Mouse (Mus musculus): ENCODE results near the gene Prkd2. TPM values are rescaled to one million over a fixed set of nuclear protein-coding genes. Genes with fewer than 3 reads are reported as not detected.

The Prkd2 gene
- polyA plus RNA-seq, 1 experiment from 2014 or later, result 11.1 TPM

GRCm38 (mm10) chr7:16904120-16904675 is 61.5 kb downstream of the Prkd2 start:
- ATAC-seq (ENCODE audit: insufficient read depth, low FRiP score), result no peak
- no peak overlapping the region for H3K4me2 ChIP-seq (ENCODE audit: low read depth, low read length)
- H3K27ac ChIP-seq (ENCODE audit: low read length), result no peak overlapping the region
- H3K9ac ChIP-seq (ENCODE audit: low read length), result 0 out of 2 replicates have a peak overlapping the region, but pooled peaks have one; percentile 7
- peaks cover 34% of the 10 kb centered on the region for H3K4me1 ChIP-seq (ENCODE audit: control insufficient read depth, insufficient read depth, low read length)
- WGBS, result 40% methylated on average over 8 of the region's 10 CpGs
- H3K9me3 ChIP-seq (replicated peaks; ENCODE audit: control insufficient read depth, low read length), result no peaks in the 10 kb centered on the region
- no peaks in the 10 kb centered on the region for H3K27me3 ChIP-seq (ENCODE audit: control insufficient read depth, insufficient read depth, low read length)
- H3K36me3 ChIP-seq (ENCODE audit: control insufficient read depth, insufficient read depth, low read length), result no peaks in the 10 kb centered on the region
- H3K4me3 ChIP-seq (replicated peaks; ENCODE audit: low read length), result no peak overlapping the region

- H3K4me2 ChIP-seq (ENCODE audit: low read depth, low read length), result no peak overlapping the region
- H3K36me3 ChIP-seq (ENCODE audit: control insufficient read depth, insufficient read depth, low read length), result no peaks in the 10 kb centered on the region
- H3K27me3 ChIP-seq (ENCODE audit: control insufficient read depth, insufficient read depth, low read length), result no peaks in the 10 kb centered on the region
- no peaks in the 10 kb centered on the region for H3K9me3 ChIP-seq (replicated peaks; ENCODE audit: control insufficient read depth, low read length)
- peak overlapping the region; percentile 26 for H3K27ac ChIP-seq (ENCODE audit: low read length)
- peaks cover 44% of the 10 kb centered on the region for H3K4me1 ChIP-seq (ENCODE audit: control insufficient read depth, insufficient read depth, low read length)
- H3K4me3 ChIP-seq (replicated peaks; ENCODE audit: low read length), result no peak overlapping the region
- ATAC-seq (ENCODE audit: insufficient read depth, low FRiP score), result peak; percentile 40; the same call in 1 of the 2 replicates
- WGBS, result 44% methylated on average over 9 of the region's 9 CpGs
- H3K9ac ChIP-seq (ENCODE audit: low read length), result no peak overlapping the region
Observed at GRCm38 (mm10) chr7:16905491-16906021, 62.9 kb downstream of the Prkd2 start.

GRCm38 (mm10) chr7:16906281-16906680 is 63.6 kb downstream of the Prkd2 start, which contains the start of gene Ptgir:
Gene Ptgir (plus strand): TSS chr7:16906490.
- Histone ChIP-seq H3K36me3 (ENCODE audit: control insufficient read depth, insufficient read depth, low read length) (no peaks in the 10 kb centered on the region), H3K4me1 (ENCODE audit: control insufficient read depth, insufficient read depth, low read length) (peaks cover 44% of the 10 kb centered on the region), H3K27ac (ENCODE audit: low read length) (peak within 1 kb of the TSS; percentile 26), H3K9ac (ENCODE audit: low read length) (peak within 1 kb of the TSS; percentile 17; the same call in 1 of the 2 replicates), H3K27me3 (ENCODE audit: control insufficient read depth, insufficient read depth, low read length) (no peaks in the 10 kb centered on the region), H3K4me3 (replicated peaks; ENCODE audit: low read length) (no peak within 1 kb of the TSS), H3K4me2 (ENCODE audit: low read depth, low read length) (0 out of 2 replicates have a peak within 1 kb of the TSS, but pooled peaks have one; percentile 23), H3K9me3 (replicated peaks; ENCODE audit: control insufficient read depth, low read length) (no peaks in the 10 kb centered on the region)
- peak; percentile 16; the same call in 1 of the 2 replicates for ATAC-seq (ENCODE audit: insufficient read depth, low FRiP score)
- WGBS, result 12% methylated on average over 6 of the region's 6 CpGs

GRCm38 (mm10) chr7:16906889-16907559 is 64.3 kb downstream of the Prkd2 start:
- 91% methylated on average over 41 of the region's 41 CpGs for WGBS
- Histone ChIP-seq H3K27ac (ENCODE audit: low read length) (no peak overlapping the region), H3K4me1 (ENCODE audit: control insufficient read depth, insufficient read depth, low read length) (peaks cover 41% of the 10 kb centered on the region), H3K27me3 (ENCODE audit: control insufficient read depth, insufficient read depth, low read length) (no peaks in the 10 kb centered on the region), H3K36me3 (ENCODE audit: control insufficient read depth, insufficient read depth, low read length) (no peaks in the 10 kb centered on the region), H3K9me3 (replicated peaks; ENCODE audit: control insufficient read depth, low read length) (no peaks in the 10 kb centered on the region), H3K4me2 (ENCODE audit: low read depth, low read length) (0 out of 2 replicates have a peak overlapping the region, but pooled peaks have one; percentile 23), H3K4me3 (replicated peaks; ENCODE audit: low read length) (no peak overlapping the region), H3K9ac (ENCODE audit: low read length) (peak overlapping the region; percentile 17; the same call in 1 of the 2 replicates)
- no peak for ATAC-seq (ENCODE audit: insufficient read depth, low FRiP score)

- H3K4me3 ChIP-seq (replicated peaks; ENCODE audit: low read length), result 0 out of 2 replicates have a peak overlapping the region, but pooled peaks have one; percentile 0
- no peaks in the 10 kb centered on the region for H3K27me3 ChIP-seq (ENCODE audit: control insufficient read depth, insufficient read depth, low read length)
- peak overlapping the region; percentile 56; the same call in 1 of the 2 replicates for H3K9ac ChIP-seq (ENCODE audit: low read length)
- 58% methylated on average over 7 of the region's 7 CpGs for WGBS
- peak overlapping the region; percentile 23 for H3K4me2 ChIP-seq (ENCODE audit: low read depth, low read length)
- H3K27ac ChIP-seq (ENCODE audit: low read length), result no peak overlapping the region
- ATAC-seq (ENCODE audit: insufficient read depth, low FRiP score), result no peak
- H3K9me3 ChIP-seq (replicated peaks; ENCODE audit: control insufficient read depth, low read length), result no peaks in the 10 kb centered on the region
- H3K36me3 ChIP-seq (ENCODE audit: control insufficient read depth, insufficient read depth, low read length), result no peaks in the 10 kb centered on the region
- peaks cover 45% of the 10 kb centered on the region for H3K4me1 ChIP-seq (ENCODE audit: control insufficient read depth, insufficient read depth, low read length)
Observed at GRCm38 (mm10) chr7:16907842-16908241, 65.1 kb downstream of the Prkd2 start.

- peak overlapping the region; percentile 56 for H3K9ac ChIP-seq (ENCODE audit: low read length)
- H3K4me1 ChIP-seq (ENCODE audit: control insufficient read depth, insufficient read depth, low read length), result peaks cover 45% of the 10 kb centered on the region
- H3K4me3 ChIP-seq (replicated peaks; ENCODE audit: low read length), result 0 out of 2 replicates have a peak overlapping the region, but pooled peaks have one; percentile 0
- H3K9me3 ChIP-seq (replicated peaks; ENCODE audit: control insufficient read depth, low read length), result no peaks in the 10 kb centered on the region
- ATAC-seq (ENCODE audit: insufficient read depth, low FRiP score), result no peak
- H3K27me3 ChIP-seq (ENCODE audit: control insufficient read depth, insufficient read depth, low read length), result no peaks in the 10 kb centered on the region
- 33% methylated on average over 11 of the region's 11 CpGs for WGBS
- H3K4me2 ChIP-seq (ENCODE audit: low read depth, low read length), result peak overlapping the region; percentile 23
- H3K36me3 ChIP-seq (ENCODE audit: control insufficient read depth, insufficient read depth, low read length), result no peaks in the 10 kb centered on the region
- 0 out of 2 replicates have a peak overlapping the region, but pooled peaks have one; percentile 24 for H3K27ac ChIP-seq (ENCODE audit: low read length)
Observed at GRCm38 (mm10) chr7:16908367-16908766, 65.7 kb downstream of the Prkd2 start.

GRCm38 (mm10) chr7:16908859-16909258 is 66.2 kb downstream of the Prkd2 start:
- H3K4me2 ChIP-seq (ENCODE audit: low read depth, low read length), result peak overlapping the region; percentile 23
- peak overlapping the region; percentile 56 for H3K9ac ChIP-seq (ENCODE audit: low read length)
- H3K36me3 ChIP-seq (ENCODE audit: control insufficient read depth, insufficient read depth, low read length), result no peaks in the 10 kb centered on the region
- H3K27me3 ChIP-seq (ENCODE audit: control insufficient read depth, insufficient read depth, low read length), result no peaks in the 10 kb centered on the region
- H3K9me3 ChIP-seq (replicated peaks; ENCODE audit: control insufficient read depth, low read length), result no peaks in the 10 kb centered on the region
- 0 out of 2 replicates have a peak overlapping the region, but pooled peaks have one; percentile 1 for H3K4me3 ChIP-seq (replicated peaks; ENCODE audit: low read length)
- ATAC-seq (ENCODE audit: insufficient read depth, low FRiP score), result no peak
- H3K4me1 ChIP-seq (ENCODE audit: control insufficient read depth, insufficient read depth, low read length), result peaks cover 45% of the 10 kb centered on the region
- peak overlapping the region; percentile 24; the same call in 1 of the 2 replicates for H3K27ac ChIP-seq (ENCODE audit: low read length)
- 58% methylated on average over 11 of the region's 11 CpGs for WGBS

- Histone ChIP-seq H3K9ac (ENCODE audit: low read length) (peak overlapping the region; percentile 56), H3K27me3 (ENCODE audit: control insufficient read depth, insufficient read depth, low read length) (no peaks in the 10 kb centered on the region), H3K36me3 (ENCODE audit: control insufficient read depth, insufficient read depth, low read length) (no peaks in the 10 kb centered on the region), H3K4me1 (ENCODE audit: control insufficient read depth, insufficient read depth, low read length) (peaks cover 40% of the 10 kb centered on the region), H3K4me2 (ENCODE audit: low read depth, low read length) (no peak overlapping the region), H3K27ac (ENCODE audit: low read length) (peak overlapping the region; percentile 24; the same call in 1 of the 2 replicates), H3K4me3 (replicated peaks; ENCODE audit: low read length) (no peak overlapping the region), H3K9me3 (replicated peaks; ENCODE audit: control insufficient read depth, low read length) (no peaks in the 10 kb centered on the region)
- 35% methylated on average over 10 of the region's 10 CpGs for WGBS
- ATAC-seq (ENCODE audit: insufficient read depth, low FRiP score), result no peak
Observed at GRCm38 (mm10) chr7:16909909-16910308, 67.2 kb downstream of the Prkd2 start.

GRCm38 (mm10) chr7:16911904-16912303 is 69.2 kb downstream of the Prkd2 start:
- 84% methylated on average over 3 of the region's 3 CpGs for WGBS
- H3K4me3 ChIP-seq (replicated peaks; ENCODE audit: low read length), result no peak overlapping the region
- H3K36me3 ChIP-seq (ENCODE audit: control insufficient read depth, insufficient read depth, low read length), result 0 out of 2 replicates have a peak, but pooled peaks cover 7% of the 10 kb centered on the region
- no peak overlapping the region for H3K9ac ChIP-seq (ENCODE audit: low read length)
- no peaks in the 10 kb centered on the region for H3K9me3 ChIP-seq (replicated peaks; ENCODE audit: control insufficient read depth, low read length)
- H3K4me1 ChIP-seq (ENCODE audit: control insufficient read depth, insufficient read depth, low read length), result peaks cover 27% of the 10 kb centered on the region
- no peak overlapping the region for H3K27ac ChIP-seq (ENCODE audit: low read length)
- H3K27me3 ChIP-seq (ENCODE audit: control insufficient read depth, insufficient read depth, low read length), result no peaks in the 10 kb centered on the region
- no peak overlapping the region for H3K4me2 ChIP-seq (ENCODE audit: low read depth, low read length)
- no peak for ATAC-seq (ENCODE audit: insufficient read depth, low FRiP score)

Data from stomach, embryonic 16.5 days (tissue).